Mouse (Mus musculus) retina, postnatal 1 day (tissue): ENCODE results near the gene Olfr362.
"Not testable (repeated sequence)": the region's sequence is repeated elsewhere in the genome, so short reads cannot be mapped to it uniquely, and the experiment has no call there.

ENCODE experiments used
- DNase-seq: peaks from one replicate; pipeline ENCODE4 v3.0.0-alpha.2; 2012

The Olfr362 gene

GRCm38 (mm10) chr2:37117810-37118209, at the start of gene Olfr362:
Gene Olfr362 (minus strand): TSS chr2:37117910.
- DNase-seq: no peak

- DNase-seq: no peak
Observed at GRCm38 (mm10) chr2:37139022-37139421, 21.3 kb upstream of the Olfr362 start, which contains the start of gene Olfr364-ps1. Gene Olfr364-ps1 (plus strand): TSS chr2:37139322.

DNA sequence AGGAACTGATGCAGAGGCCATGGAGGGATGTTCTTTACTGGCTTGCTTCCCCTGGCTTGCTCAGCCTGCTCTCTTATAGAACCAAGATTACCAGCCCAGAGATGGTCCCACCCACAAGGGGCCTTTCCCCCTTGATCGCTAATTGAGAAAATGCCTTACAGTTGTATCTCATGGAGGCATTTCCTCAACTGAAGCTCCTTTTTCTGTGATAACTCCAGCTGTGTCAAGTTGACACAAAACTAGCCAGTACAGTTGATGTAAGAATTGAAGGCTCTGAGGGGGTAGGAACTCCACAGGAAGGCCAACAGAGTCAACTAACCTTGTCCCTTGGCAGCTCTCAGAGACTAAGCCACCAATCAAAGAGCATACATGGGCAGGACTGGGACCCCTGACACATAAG, 28.5 kb downstream of the Olfr362 start, which contains the start of gene Olfr361:
TSS of gene Olfr361 (minus strand) at position 101 of the 400 bp plus-strand sequence.
- DNase-seq: not testable (repeated sequence)

- no peak for DNase-seq
Observed at GRCm38 (mm10) chr2:37065446-37065845, 52.3 kb downstream of the Olfr362 start, which contains the start of gene Olfr360. Gene Olfr360 (plus strand): TSS chr2:37065746.
